Mouse (Mus musculus): ENCODE measurements around the gene Ptprd. TPM values are rescaled to one million over a fixed set of nuclear protein-coding genes. Genes with fewer than 3 reads are reported as not detected.

The Ptprd gene
- polyA plus RNA-seq, 1 experiment from 2014 or later, result 0.32 TPM

DNA sequence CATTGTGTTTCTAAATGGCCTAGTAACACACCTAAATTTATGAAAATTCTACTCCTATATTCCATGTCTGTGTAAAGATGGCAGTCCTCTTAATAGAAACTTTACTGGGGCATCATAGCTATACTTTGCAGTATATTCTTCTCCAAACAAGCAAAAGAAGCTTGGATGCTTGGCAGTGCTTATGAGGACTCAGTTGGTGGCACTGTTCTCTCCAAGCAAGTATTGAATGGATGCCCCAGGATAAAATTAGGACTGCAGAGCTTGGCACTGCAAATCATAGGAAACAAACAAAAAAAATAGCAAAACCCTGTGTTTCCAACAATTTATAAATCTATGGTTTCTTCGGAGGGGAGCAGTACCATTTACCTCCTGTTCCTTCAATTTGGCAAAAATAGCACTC lies 549.5 kb downstream of the Ptprd start:
- ChIA-PET CTCF (no interaction called here), POLR2A (interaction anchor here (0.8 kb wide), 1 partner anchor 284 kb away, joined by 3 read pairs; no protein-coding TSS in a partner anchor)
- no peak for ATAC-seq
- in situ Hi-C loops (cut with MboI; ENCODE audit: low pct_unique_long_range_greater_than_20kb), result no loop called here
- no peak for DNase-seq (ENCODE audit: low read depth, low spot score)
- no peaks in the 10 kb centered on the region for H3K27me3 ChIP-seq
- no peak for TF ChIP-seq CTCF (IDR thresholded peaks at IDR 0.05)

DNA sequence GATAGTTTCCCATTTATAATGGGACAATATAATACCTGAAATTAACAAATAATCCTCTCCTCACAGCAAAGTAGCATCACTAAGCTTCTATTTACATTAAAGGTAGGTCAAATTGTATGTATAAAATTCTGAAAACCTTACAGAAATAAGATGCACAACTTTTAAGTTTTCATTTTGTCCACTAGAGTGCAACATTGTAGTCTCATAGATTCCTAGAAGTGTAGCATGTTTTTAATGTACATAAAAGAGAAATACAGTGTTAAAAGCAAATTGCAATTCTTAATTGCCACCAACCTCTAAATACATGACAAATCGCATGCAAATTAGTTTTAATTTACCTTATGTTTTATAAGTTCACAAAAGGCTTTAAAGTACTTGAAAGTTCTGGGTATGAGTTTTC lies 556.1 kb downstream of the Ptprd start:
- TF ChIP-seq CTCF (IDR thresholded peaks at IDR 0.05), result no peak
- POLR2A ChIA-PET, result no interaction called here

DNA sequence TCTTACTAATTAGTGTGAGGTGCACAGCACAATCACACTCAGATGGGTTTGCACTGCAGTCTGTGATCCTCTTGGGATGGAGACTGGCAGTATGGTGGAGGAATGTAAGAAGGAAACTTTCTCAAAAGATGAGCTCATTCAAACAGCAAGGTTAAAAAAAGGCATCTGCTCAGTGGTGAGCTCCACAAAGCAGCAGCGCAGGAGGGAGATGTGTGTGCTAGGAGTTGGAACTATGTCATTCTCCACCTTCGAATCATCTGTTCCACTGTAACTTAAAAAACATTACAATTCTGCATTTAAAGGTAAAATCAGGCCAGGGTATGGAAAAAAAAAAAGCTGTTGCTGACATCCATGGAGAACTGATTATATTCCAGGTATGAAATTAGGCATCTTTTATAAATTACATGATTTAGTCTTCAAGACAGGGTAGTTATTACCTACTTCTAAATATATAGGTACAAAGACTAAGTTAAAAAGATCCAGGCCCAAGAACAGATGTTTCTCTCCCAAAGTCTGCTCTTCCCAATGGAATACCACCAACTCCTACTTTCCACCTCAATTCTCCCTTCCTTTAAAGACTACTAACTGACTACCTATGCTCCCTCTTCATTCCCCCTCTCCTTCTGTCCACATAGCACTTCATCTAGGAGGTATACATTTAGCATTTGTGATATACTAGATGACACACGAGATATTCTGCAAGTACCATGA lies 562.0 kb downstream of the Ptprd start:
- TF ChIP-seq CTCF (IDR thresholded peaks at IDR 0.05), result no peak
- POLR2A ChIA-PET, result no interaction called here
- in situ Hi-C loops (cut with MboI; ENCODE audit: low pct_unique_long_range_greater_than_20kb), result no loop called here
- CTCF ChIA-PET, result no interaction called here
- ATAC-seq, result no peak
- no peak for DNase-seq (ENCODE audit: low read depth, low spot score)
- no peaks in the 10 kb centered on the region for H3K27me3 ChIP-seq

More for the DNA sequence above, 556.1 kb downstream of the Ptprd start:
- CTCF ChIA-PET, result no interaction called here
- DNase-seq (ENCODE audit: low read depth, low spot score) (no peak), ATAC-seq (no peak)
- no peaks in the 10 kb centered on the region for H3K27me3 ChIP-seq
- in situ Hi-C loops (cut with MboI; ENCODE audit: low pct_unique_long_range_greater_than_20kb), result no loop called here

DNA sequence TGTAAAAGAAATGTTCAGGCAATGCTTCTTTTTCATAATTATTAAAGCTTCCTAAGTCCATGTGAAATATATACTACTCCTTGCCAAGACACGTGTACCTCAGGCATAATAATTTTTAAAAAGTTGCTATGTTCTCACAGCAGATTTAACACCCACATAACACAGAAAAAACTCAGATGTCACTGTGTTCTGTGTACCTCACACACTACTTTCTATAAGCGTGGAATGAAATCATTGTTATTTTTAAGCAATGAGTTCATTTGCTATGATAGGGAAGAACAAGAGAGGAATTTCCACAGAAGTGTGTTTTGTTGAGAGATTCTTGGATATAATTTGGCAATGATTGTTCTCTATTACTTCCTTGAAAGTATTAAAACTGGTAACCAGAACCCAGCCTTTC lies 562.9 kb downstream of the Ptprd start:
- in situ Hi-C loops (cut with MboI; ENCODE audit: low pct_unique_long_range_greater_than_20kb), result no loop called here
- ChIA-PET POLR2A (no interaction called here), CTCF (no interaction called here)
- ATAC-seq, result no peak
- H3K27me3 ChIP-seq, result no peaks in the 10 kb centered on the region
- DNase-seq (ENCODE audit: low read depth, low spot score), result no peak
- no peak for TF ChIP-seq CTCF (IDR thresholded peaks at IDR 0.05)

DNA sequence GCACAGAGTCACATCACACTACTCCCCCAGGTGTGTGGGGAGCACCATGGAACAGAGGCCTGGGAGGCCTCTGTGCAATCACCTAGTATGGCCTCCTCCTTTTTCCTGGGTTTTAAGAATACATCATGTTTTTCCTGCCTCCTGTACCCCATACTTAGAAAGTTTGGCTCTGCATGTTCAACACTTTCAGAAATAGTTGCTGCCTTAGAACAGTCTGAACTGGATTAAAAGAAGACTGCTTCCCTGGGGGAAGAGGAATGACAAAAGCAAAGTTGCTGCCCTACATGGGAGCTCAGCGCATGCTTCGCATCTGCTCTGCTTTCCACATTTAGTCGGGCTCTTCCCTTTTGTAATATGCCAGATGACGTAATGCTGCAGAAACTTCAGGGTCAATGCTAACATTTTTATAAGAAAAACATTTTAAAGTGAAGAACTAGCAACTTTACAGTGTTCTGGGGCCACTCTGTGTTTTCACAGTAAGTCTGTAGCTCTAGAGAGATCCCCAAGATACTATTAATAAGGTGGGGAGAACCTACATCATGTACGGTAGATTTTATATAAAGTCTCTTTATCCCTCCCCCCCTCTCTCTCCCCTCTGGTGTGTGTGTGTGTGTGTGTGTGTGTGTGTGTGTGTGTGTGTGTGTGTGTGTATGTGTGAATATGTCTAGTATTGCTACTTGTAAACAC lies 564.2 kb downstream of the Ptprd start:
- DNase-seq (ENCODE audit: low read depth, low spot score) (no peak), ATAC-seq (no peak)
- in situ Hi-C loops (cut with MboI; ENCODE audit: low pct_unique_long_range_greater_than_20kb), result no loop called here
- H3K27me3 ChIP-seq, result no peaks in the 10 kb centered on the region
- ChIA-PET POLR2A (no interaction called here), CTCF (no interaction called here)
- no peak for TF ChIP-seq CTCF (IDR thresholded peaks at IDR 0.05)

DNA sequence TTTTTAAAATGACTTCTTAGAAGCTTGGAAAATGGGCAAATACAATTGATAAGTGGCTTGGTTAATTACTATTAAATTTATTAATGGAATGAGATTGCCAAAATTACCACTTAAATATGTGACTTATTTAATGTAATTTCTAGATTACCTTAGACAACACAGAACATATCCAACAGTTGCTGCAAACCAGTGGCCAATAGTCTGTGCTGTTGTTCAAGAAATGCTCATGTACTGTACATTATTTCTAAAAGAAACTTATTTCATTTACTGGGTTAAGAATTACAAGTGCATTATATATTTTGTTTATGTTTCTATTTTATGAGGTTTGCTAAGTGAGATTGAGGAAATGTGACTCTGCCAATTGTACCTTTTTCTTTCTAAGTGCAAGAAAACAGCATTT lies 567.3 kb downstream of the Ptprd start:
- POLR2A ChIA-PET, result no interaction called here
- no peak for ATAC-seq
- DNase-seq (ENCODE audit: low read depth, low spot score), result no peak
- H3K27me3 ChIP-seq, result no peaks in the 10 kb centered on the region
- CTCF ChIA-PET, result no interaction called here
- peak; percentile 28 for TF ChIP-seq CTCF (IDR thresholded peaks at IDR 0.05)
- in situ Hi-C loops (cut with MboI; ENCODE audit: low pct_unique_long_range_greater_than_20kb), result no loop called here

DNA sequence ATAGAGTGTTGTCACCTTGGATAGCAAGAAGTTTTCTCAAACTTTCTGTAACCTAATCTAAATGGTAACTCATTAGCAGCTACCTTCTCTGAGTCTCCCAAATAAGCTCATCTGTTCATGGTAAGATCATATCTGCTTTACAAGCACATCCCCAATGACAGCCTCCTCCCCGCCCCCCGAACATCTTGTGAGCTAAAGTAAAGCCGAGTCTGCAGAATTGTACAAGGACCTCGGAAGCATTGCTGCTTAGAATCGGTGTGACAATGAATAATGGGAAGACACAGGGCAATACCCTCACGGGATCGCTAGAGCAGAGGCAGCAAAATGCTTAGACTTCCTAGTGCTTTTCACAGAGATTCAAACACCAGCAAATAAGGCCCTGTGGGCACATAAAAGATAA lies 571.7 kb downstream of the Ptprd start:
- ChIA-PET CTCF (no interaction called here), POLR2A (no interaction called here)
- no peak for TF ChIP-seq CTCF (IDR thresholded peaks at IDR 0.05)
- no peaks in the 10 kb centered on the region for H3K27me3 ChIP-seq
- in situ Hi-C loops (cut with MboI; ENCODE audit: low pct_unique_long_range_greater_than_20kb), result no loop called here
- no peak for ATAC-seq
- no peak for DNase-seq (ENCODE audit: low read depth, low spot score)

DNA sequence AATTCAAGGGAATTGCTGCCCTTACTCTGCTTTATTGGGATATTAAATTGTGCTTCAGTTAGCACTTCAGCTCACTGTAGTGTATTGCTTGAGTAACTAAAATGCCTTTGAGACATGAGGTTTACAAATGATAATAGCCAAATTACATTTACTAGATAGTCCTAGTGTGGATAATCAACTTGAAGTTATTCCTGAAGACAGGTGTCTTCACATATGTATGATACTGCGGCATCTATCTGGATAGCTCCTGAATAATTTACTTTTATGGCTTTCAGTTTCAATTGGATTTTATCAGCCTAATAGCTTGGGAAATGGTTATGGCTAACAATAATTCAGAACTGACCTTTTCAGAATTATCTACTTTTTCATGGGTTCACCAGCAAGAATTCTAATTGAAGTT lies 598.6 kb downstream of the Ptprd start:
- CTCF ChIA-PET, result no interaction called here
- in situ Hi-C loops (cut with MboI; ENCODE audit: low pct_unique_long_range_greater_than_20kb), result no loop called here

DNA sequence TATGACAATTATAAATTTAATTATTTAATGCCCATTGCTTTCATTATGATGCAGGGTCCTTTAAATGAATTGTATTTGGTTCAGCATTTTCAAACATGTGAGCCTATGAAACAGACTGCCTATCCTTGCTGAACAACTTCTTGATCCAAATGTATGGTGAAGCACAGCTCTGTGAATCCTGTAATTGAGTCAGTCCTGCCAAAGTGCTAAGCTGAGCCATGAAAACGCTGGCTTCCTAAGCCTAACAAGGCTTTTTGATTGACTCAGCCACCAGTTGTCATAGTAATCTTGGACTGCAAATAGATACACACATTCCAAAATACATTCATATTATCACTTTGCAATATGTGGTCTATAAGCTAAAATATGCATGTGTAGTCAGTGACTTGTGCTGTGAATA lies 625.1 kb downstream of the Ptprd start:
- POLR2A ChIA-PET, result no interaction called here
- CTCF ChIA-PET, result interaction anchor here (1.6 kb wide), 1 partner anchor 16 kb away, joined by 3 read pairs; no protein-coding TSS in a partner anchor
- ATAC-seq (no peak), DNase-seq (ENCODE audit: low read depth, low spot score) (no peak)
- in situ Hi-C loops (cut with MboI; ENCODE audit: low pct_unique_long_range_greater_than_20kb), result no loop called here
- no peak for TF ChIP-seq CTCF (IDR thresholded peaks at IDR 0.05)
- H3K27me3 ChIP-seq, result no peaks in the 10 kb centered on the region

More for the DNA sequence above, 598.6 kb downstream of the Ptprd start:
- H3K27me3 ChIP-seq, result no peaks in the 10 kb centered on the region
- no peak for DNase-seq (ENCODE audit: low read depth, low spot score)
- no peak for TF ChIP-seq CTCF (IDR thresholded peaks at IDR 0.05)
- no peak for ATAC-seq
- POLR2A ChIA-PET, result no interaction called here

DNA sequence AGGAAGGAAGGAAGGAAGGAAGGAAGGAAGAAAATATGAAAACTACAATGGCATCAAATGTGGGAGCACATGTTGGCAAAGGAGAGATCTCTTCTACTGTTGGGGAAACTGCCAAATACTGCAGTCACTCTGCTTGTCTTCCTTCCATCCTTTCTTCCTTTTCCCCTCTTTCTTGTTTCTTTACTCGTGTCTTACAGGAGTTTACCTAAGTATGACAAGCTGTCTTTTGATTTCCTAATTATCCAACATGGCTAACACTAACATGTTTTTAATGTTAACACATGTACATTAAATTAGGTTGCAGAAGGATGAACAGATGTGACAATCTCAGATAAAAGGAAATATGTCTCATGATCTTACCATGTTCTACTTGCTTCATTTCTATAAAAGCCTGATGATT lies 625.5 kb downstream of the Ptprd start:
- ATAC-seq (no peak), DNase-seq (ENCODE audit: low read depth, low spot score) (no peak)
- POLR2A ChIA-PET, result no interaction called here
- in situ Hi-C loops (cut with MboI; ENCODE audit: low pct_unique_long_range_greater_than_20kb), result no loop called here
- no peaks in the 10 kb centered on the region for H3K27me3 ChIP-seq
- CTCF ChIA-PET, result no interaction called here
- no peak for TF ChIP-seq CTCF (IDR thresholded peaks at IDR 0.05)

DNA sequence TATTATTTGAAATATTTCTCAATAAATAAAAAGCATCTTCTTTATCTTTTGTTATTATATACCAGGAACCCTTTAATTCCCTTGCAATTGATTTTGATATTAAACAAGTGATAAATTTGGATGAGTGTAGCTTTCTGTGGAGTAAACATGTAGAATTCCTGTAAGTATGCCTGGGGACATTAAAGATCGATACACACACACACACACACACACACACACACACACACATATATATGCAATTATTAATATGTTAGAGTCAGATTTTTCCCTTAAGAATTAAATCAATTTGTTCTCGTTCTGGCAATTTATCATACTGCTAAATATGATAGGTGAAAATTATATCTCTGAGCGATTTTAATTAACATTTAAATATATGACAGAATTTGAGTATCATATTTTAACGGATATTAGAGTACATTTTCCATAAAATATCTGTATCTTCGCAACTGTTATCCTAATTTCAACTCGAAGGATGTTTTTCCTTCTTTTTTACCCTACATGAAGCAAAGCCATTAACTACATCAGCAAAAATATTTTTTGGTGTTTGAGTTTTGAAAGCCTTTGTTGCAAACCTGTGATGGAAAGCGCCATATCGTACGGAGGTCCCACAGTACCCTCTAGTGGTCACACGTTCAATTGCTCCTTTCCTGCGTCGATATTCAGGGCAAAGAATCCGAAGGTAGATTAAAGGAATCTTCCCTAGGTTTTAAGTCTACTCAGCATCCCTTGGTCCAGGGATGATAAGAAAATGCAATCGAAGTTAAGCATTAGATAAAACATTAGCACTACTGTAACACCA lies 653.2 kb downstream of the Ptprd start:
- no peaks in the 10 kb centered on the region for H3K27me3 ChIP-seq
- POLR2A ChIA-PET, result no interaction called here
- CTCF ChIA-PET, result no interaction called here
- DNase-seq (ENCODE audit: low read depth, low spot score) (no peak), ATAC-seq (peak; percentile 51)
- in situ Hi-C loops (cut with MboI; ENCODE audit: low pct_unique_long_range_greater_than_20kb), result no loop called here
- TF ChIP-seq CTCF (IDR thresholded peaks at IDR 0.05), result peak; percentile 76
